Mouse (Mus musculus): ENCODE results near the gene Cmpk1.

Cmpk1 gene

GRCm38 (mm10) chr4:114945021-114945420 is 42.0 kb downstream of the Cmpk1 start:
- no peak for DNase-seq (ENCODE audit: low spot score)

GRCm38 (mm10) chr4:114942583-114942982 is 44.5 kb downstream of the Cmpk1 start:
- DNase-seq (ENCODE audit: low spot score), result no peak

- no peak for DNase-seq (ENCODE audit: low spot score)
Observed at GRCm38 (mm10) chr4:114942112-114942511, 44.9 kb downstream of the Cmpk1 start.

GRCm38 (mm10) chr4:114941311-114941710 is 45.7 kb downstream of the Cmpk1 start:
- no peak for DNase-seq (ENCODE audit: low spot score)

- DNase-seq (ENCODE audit: low spot score), result no peak
Observed at GRCm38 (mm10) chr4:114938248-114938647, 48.8 kb downstream of the Cmpk1 start.

- no peak for DNase-seq (ENCODE audit: low spot score)
Observed at GRCm38 (mm10) chr4:114937459-114938047, 49.5 kb downstream of the Cmpk1 start.

- no peak for DNase-seq (ENCODE audit: low spot score)
Observed at GRCm38 (mm10) chr4:114934188-114934587, 52.9 kb downstream of the Cmpk1 start.

- DNase-seq (ENCODE audit: low spot score), result no peak
Observed at GRCm38 (mm10) chr4:114932747-114933146, 54.3 kb downstream of the Cmpk1 start.

- no peak for DNase-seq (ENCODE audit: low spot score)
Observed at GRCm38 (mm10) chr4:114929155-114929554, 57.9 kb downstream of the Cmpk1 start.

GRCm38 (mm10) chr4:114925917-114926312 is 61.1 kb downstream of the Cmpk1 start, which contains the start of gene Foxe3:
Foxe3 (minus strand) TSS chr4:114926013.
- DNase-seq (ENCODE audit: low spot score), result no peak

GRCm38 (mm10) chr4:114924971-114925916 is 61.8 kb downstream of the Cmpk1 start:
- peak; percentile 9 for DNase-seq (ENCODE audit: low spot score)

GRCm38 (mm10) chr4:114917091-114917490 is 70.0 kb downstream of the Cmpk1 start:
- DNase-seq (ENCODE audit: low spot score), result peak; percentile 51

- DNase-seq (ENCODE audit: low spot score), result no peak
Observed at GRCm38 (mm10) chr4:114916056-114916455, 71.0 kb downstream of the Cmpk1 start.

GRCm38 (mm10) chr4:114913594-114913962 is 73.5 kb downstream of the Cmpk1 start:
- DNase-seq (ENCODE audit: low spot score), result peak; percentile 35

GRCm38 (mm10) chr4:114912705-114913593 is 74.1 kb downstream of the Cmpk1 start:
- DNase-seq (ENCODE audit: low spot score), result no peak

GRCm38 (mm10) chr4:114909602-114910484 is 77.2 kb downstream of the Cmpk1 start:
- peak; percentile 35 for DNase-seq (ENCODE audit: low spot score)
